Mouse (Mus musculus) lung, embryonic 15.5 days (tissue): ENCODE measurements around the gene Vezf1. TPM values are rescaled to one million over a fixed set of nuclear protein-coding genes. Genes with fewer than 3 reads are reported as not detected.

Experiments used
- ATAC-seq: fragments of 200-750 bp; cut with Nextera tagmentation; 2 replicates; pipeline ENCODE4 v1.8.0; 2017; ENCODE audit warnings: moderate number of reproducible peaks, borderline replicate concordance; ENCODE audit not compliant: low FRiP score, low TSS enrichment; ENCODE audit errors: extremely low read depth
- H3K27ac ChIP-seq: fragments of 300-500 bp; sonication (generic); 2 replicates; pipeline ENCODE4 v1.5.1; 2015; ENCODE audit warnings: moderate library complexity, mild to moderate bottlenecking, inconsistent platforms
- H3K27me3 ChIP-seq: fragments of 300-500 bp; sonication (generic); 2 replicates; pipeline ENCODE4 v1.6.1; 2015; ENCODE audit warnings: inconsistent platforms
- H3K36me3 ChIP-seq: fragments of 300-500 bp; sonication (generic); 2 replicates; pipeline ENCODE4 v1.6.1; 2015; ENCODE audit warnings: inconsistent platforms
- H3K4me1 ChIP-seq: fragments of 300-500 bp; sonication (generic); 2 replicates; pipeline ENCODE4 v1.6.1; 2015; ENCODE audit warnings: inconsistent platforms
- H3K4me2 ChIP-seq: fragments of 300-500 bp; sonication (generic); 2 replicates; pipeline ENCODE4 v1.6.1; 2015; ENCODE audit warnings: inconsistent platforms, mild to moderate bottlenecking, moderate library complexity
- H3K4me3 ChIP-seq: fragments of 300-500 bp; sonication (generic); 2 replicates; pipeline ENCODE4 v1.5.1; 2015; ENCODE audit warnings: mild to moderate bottlenecking, inconsistent platforms
- H3K9ac ChIP-seq: fragments of 300-500 bp; sonication (generic); 2 replicates; pipeline ENCODE4 v1.6.1; 2015; ENCODE audit warnings: inconsistent platforms
- H3K9me3 ChIP-seq: fragments of 300-500 bp; sonication (generic); 2 replicates; pipeline ENCODE4 v1.6.1; 2016; ENCODE audit warnings: inconsistent platforms
- WGBS: fragments of 180-500 bp; shearing (Covaris S2); methylation state at CpG from one replicate; pipeline ENCODE4 v1.1.7; 2015; 5-methylcytosine and 5-hydroxymethylcytosine counted together
- polyA plus RNA-seq: library from polyadenylated mRNA; unstranded; fragments of >200 nt; fragmentation: Nextera tagmentation; extraction: Ambion mirVana; gene quantifications from 2 replicates; pipeline ENCODE4 v1.2.1, GENCODE M21; 2015

The Vezf1 gene
- polyA plus RNA-seq, 1 experiment from 2014 or later: 39.7 TPM

GRCm38 (mm10) chr11:88103214-88103941 lies 35.3 kb downstream of the Vezf1 start:
- ATAC-seq: no peak
- H3K4me1 ChIP-seq: peaks cover 46% of the 10 kb centered on the region
- no peak overlapping the region for H3K9ac ChIP-seq
- H3K36me3 ChIP-seq: no peaks in the 10 kb centered on the region
- no peaks in the 10 kb centered on the region for H3K27me3 ChIP-seq
- H3K27ac ChIP-seq: no peak overlapping the region
- no peaks in the 10 kb centered on the region for H3K9me3 ChIP-seq
- no peak overlapping the region for H3K4me2 ChIP-seq
- H3K4me3 ChIP-seq: no peak overlapping the region
- 43% methylated on average over 19 of the region's 19 CpGs for WGBS

DNA sequence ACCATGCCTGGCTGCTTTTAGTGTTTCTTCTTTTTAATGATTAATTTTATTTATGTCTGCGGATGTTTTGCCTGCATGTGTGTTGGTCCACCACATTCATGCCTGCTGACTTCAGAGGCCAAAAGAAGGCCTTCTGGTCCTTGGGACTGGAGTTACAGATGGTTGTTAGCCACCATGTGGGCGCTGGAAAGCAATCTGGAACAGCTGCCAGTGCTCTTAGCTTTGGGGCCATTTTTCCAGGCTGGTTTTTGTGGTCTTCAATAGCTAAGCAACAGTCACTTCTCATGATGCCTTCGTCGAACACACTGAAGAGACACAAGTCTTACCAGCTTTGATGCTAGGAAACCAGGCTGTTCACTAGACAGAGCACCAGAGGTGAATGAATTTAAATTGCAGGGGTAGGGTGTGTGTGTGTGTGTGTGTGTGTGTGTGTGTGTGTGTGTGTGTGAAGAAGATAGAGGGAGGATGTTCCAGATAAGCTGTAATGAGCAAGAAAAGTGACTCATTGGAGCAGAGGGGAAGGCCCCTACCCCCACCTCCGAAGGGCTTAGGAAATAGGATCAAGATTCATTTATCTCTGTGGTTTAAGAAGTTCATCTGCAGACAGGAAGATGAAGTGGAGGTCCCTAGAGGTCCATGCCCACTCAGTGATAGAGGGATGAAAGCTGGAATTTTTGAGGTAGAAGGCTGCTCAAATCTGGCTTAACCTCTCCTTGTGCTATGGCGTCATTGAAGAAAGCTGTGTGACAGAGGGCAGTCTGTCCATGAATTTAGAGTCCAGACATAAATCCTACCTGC lies 37.6 kb downstream of the Vezf1 start:
- no peaks in the 10 kb centered on the region for H3K27me3 ChIP-seq
- ATAC-seq: no peak
- no peak overlapping the region for H3K27ac ChIP-seq
- no peak overlapping the region for H3K9ac ChIP-seq
- H3K4me3 ChIP-seq: no peak overlapping the region
- H3K4me1 ChIP-seq: peaks cover 30% of the 10 kb centered on the region
- no peak overlapping the region for H3K4me2 ChIP-seq
- H3K36me3 ChIP-seq: no peaks in the 10 kb centered on the region
- no peaks in the 10 kb centered on the region for H3K9me3 ChIP-seq
- 65% methylated on average over 6 of the region's 6 CpGs for WGBS

DNA sequence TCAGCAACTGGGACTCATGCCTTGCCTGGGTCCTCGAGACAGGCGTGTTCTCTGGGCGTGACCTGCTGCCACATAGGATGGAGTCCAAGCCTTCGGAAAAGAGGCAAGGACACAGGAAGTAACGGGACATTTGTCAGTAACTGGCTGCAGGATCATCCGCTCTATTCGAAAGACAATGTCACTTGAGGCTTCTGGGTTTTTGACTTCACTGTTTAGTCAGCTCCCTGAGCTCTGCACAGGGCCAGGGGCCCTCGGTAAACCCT lies 38.1 kb downstream of the Vezf1 start:
- Histone ChIP-seq H3K4me1 (peaks cover 29% of the 10 kb centered on the region), H3K36me3 (no peaks in the 10 kb centered on the region), H3K4me2 (no peak overlapping the region), H3K27me3 (no peaks in the 10 kb centered on the region), H3K9ac (no peak overlapping the region), H3K27ac (no peak overlapping the region), H3K4me3 (no peak overlapping the region), H3K9me3 (no peaks in the 10 kb centered on the region)
- no peak for ATAC-seq
- WGBS: 35% methylated on average over 8 of the region's 8 CpGs

- no peak overlapping the region for H3K4me2 ChIP-seq
- ATAC-seq: no peak
- no peak overlapping the region for H3K4me3 ChIP-seq
- H3K27me3 ChIP-seq: no peaks in the 10 kb centered on the region
- no peaks in the 10 kb centered on the region for H3K36me3 ChIP-seq
- no peaks in the 10 kb centered on the region for H3K9me3 ChIP-seq
- H3K27ac ChIP-seq: no peak overlapping the region
- H3K9ac ChIP-seq: no peak overlapping the region
- WGBS: 50% methylated on average over 4 of the region's 4 CpGs
- peaks cover 29% of the 10 kb centered on the region for H3K4me1 ChIP-seq
These were observed 39.3 kb downstream of the Vezf1 start for GRCm38 (mm10) chr11:88107365-88107764.

DNA sequence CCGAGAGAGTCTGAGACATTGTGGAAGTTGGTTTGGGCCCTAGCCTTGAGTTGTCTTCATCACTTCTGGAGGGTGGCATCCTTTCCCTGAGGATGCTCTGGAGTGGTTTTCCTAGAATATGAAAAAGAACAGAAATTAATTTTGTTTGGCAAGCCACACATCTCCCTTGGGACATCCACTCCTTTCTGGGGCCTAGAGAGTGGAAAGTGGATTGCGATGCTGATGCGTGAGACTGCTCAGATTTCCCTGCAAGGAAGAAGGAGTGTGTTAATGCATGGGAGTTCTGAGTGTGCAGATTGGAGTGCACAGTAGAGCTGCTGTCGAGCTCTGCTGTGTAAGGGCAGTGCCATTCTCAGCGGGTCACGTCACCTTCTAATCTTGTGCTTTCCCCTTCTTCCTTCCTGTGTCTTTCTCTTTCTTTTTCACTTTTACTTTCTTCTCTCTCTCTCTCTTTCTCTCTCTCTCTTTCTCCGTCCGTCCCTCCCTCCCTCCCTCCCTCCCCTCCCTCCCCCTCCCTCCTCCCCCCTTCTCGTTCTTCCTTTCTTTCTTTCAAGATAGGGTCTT lies 42.0 kb downstream of the Vezf1 start:
- H3K4me1 ChIP-seq: peaks cover 39% of the 10 kb centered on the region

GRCm38 (mm10) chr11:88112078-88112477 lies 44.0 kb downstream of the Vezf1 start:
- 70% methylated on average over 13 of the region's 13 CpGs for WGBS
- Histone ChIP-seq H3K27me3 (no peaks in the 10 kb centered on the region), H3K27ac (no peak overlapping the region), H3K4me1 (peaks cover 40% of the 10 kb centered on the region), H3K9ac (no peak overlapping the region), H3K4me2 (no peak overlapping the region), H3K36me3 (no peaks in the 10 kb centered on the region), H3K9me3 (no peaks in the 10 kb centered on the region), H3K4me3 (no peak overlapping the region)
- no peak for ATAC-seq

More for the DNA sequence above, 42.0 kb downstream of the Vezf1 start:
- Histone ChIP-seq H3K9ac (no peak overlapping the region), H3K4me3 (no peak overlapping the region), H3K36me3 (no peaks in the 10 kb centered on the region), H3K4me2 (no peak overlapping the region), H3K27ac (no peak overlapping the region), H3K9me3 (no peaks in the 10 kb centered on the region), H3K27me3 (no peaks in the 10 kb centered on the region)
- 67% methylated on average over 9 of the region's 9 CpGs for whole genome bisulfite sequencing
- no peak for ATAC-seq

DNA sequence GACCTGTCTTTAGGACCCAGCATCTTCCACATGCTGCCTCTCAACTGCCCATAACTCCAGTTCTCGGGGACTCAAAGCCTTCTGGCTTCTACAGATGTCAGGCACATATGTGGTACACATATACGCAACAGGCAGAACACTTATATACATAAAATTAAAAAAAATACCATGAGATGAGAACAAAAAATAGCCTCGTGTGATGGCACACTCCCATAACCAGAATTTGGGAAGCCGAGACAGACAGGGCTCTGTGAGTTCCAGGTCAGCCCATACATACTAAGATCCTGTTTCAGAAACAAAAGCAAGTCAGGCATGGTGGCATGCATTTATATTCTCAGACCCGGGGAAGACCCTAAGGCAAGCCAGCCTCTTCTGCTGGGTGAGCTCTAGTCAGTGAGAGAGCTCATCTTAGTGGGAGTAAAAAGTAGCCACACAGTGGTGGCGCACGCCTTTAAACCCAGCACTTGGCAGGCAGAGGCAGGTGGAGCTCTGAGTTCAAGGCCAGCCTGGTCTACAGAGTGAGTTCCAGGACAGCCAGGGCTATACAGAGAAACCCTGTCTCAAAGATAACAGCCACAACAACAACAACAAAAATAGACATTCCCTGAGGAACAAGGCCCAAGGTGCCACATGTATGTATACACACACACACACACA lies 44.7 kb downstream of the Vezf1 start:
- WGBS: 90% methylated on average over 7 of the region's 7 CpGs
- Histone ChIP-seq H3K27ac (no peak overlapping the region), H3K9ac (no peak overlapping the region), H3K27me3 (no peaks in the 10 kb centered on the region), H3K4me3 (no peak overlapping the region), H3K9me3 (no peaks in the 10 kb centered on the region), H3K4me1 (peaks cover 41% of the 10 kb centered on the region), H3K4me2 (no peak overlapping the region), H3K36me3 (no peaks in the 10 kb centered on the region)
- no peak for ATAC-seq

GRCm38 (mm10) chr11:88113543-88114271 lies 45.6 kb downstream of the Vezf1 start:
- Histone ChIP-seq H3K9ac (no peak overlapping the region), H3K4me1 (peaks cover 49% of the 10 kb centered on the region), H3K9me3 (no peaks in the 10 kb centered on the region), H3K27ac (peak overlapping the region; percentile 31; the same call in 1 of the 2 replicates), H3K36me3 (no peaks in the 10 kb centered on the region), H3K4me3 (no peak overlapping the region), H3K27me3 (no peaks in the 10 kb centered on the region), H3K4me2 (no peak overlapping the region)
- 45% methylated on average over 6 of the region's 6 CpGs for WGBS
- no peak for ATAC-seq

- Histone ChIP-seq H3K27me3 (no peaks in the 10 kb centered on the region), H3K9me3 (no peaks in the 10 kb centered on the region), H3K4me1 (peaks cover 61% of the 10 kb centered on the region), H3K4me3 (no peak overlapping the region), H3K27ac (peak overlapping the region; percentile 46), H3K4me2 (peak overlapping the region; percentile 35; the same call in 1 of the 2 replicates), H3K36me3 (no peaks in the 10 kb centered on the region), H3K9ac (no peak overlapping the region)
- 20% methylated on average over 8 of the region's 8 CpGs for WGBS
- no peak for ATAC-seq
These were observed 46.8 kb downstream of the Vezf1 start for GRCm38 (mm10) chr11:88114871-88115301.

GRCm38 (mm10) chr11:88116568-88116967 lies 48.5 kb downstream of the Vezf1 start:
- Histone ChIP-seq H3K9me3 (no peaks in the 10 kb centered on the region), H3K4me1 (peaks cover 71% of the 10 kb centered on the region), H3K36me3 (no peaks in the 10 kb centered on the region), H3K9ac (no peak overlapping the region), H3K4me3 (no peak overlapping the region), H3K27ac (no peak overlapping the region), H3K4me2 (no peak overlapping the region), H3K27me3 (no peaks in the 10 kb centered on the region)
- no peak for ATAC-seq
- WGBS: 69% methylated on average over 6 of the region's 6 CpGs

DNA sequence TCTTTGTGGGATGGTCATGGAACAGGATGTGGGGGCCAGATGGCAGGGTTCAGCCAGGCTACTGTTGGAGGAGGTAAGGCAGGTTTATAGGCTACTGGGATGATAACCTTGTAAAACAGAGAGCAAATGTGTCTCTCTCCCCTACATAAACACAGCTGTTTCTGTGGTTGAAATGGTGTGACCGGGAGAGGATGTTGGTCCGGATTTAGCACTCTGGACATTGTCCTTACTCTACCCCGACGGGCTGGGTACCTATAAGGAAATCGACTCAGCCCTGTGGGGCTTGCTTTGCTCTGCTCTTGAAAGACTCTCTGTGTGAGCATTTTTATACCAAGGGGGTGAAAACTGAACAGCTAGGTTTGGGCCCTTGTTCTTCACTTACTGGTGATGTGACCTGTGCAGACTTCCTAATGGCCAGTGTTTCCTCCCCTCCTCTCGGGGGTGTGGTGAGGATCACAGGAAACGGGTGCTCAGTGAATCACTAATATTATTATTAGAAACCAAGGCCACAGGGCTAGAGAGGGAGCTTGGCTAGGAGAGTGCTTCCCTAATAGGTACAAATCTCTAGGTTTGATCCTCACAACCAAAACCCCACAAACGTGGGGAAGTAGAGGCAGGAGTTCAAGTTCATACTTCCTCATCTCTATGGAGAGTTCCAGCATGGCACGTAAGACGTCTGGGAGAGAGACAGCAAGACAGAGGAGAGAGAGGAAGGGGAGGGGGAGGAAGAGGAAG lies 49.4 kb downstream of the Vezf1 start:
- H3K9ac ChIP-seq: no peak overlapping the region
- no peaks in the 10 kb centered on the region for H3K27me3 ChIP-seq
- no peaks in the 10 kb centered on the region for H3K36me3 ChIP-seq
- WGBS: 40% methylated on average over 10 of the region's 10 CpGs
- peak overlapping the region; percentile 92 for H3K27ac ChIP-seq
- no peak overlapping the region for H3K4me2 ChIP-seq
- peaks cover 71% of the 10 kb centered on the region for H3K4me1 ChIP-seq
- no peak overlapping the region for H3K4me3 ChIP-seq
- no peaks in the 10 kb centered on the region for H3K9me3 ChIP-seq
- no peak for ATAC-seq
